Mouse (Mus musculus) natural killer cell, adult 2 months (primary cell): ENCODE data around the gene Lrp1.
"Not testable (repeated sequence)": the region's sequence is repeated elsewhere in the genome, so short reads cannot be mapped to it uniquely, and the experiment has no call there.

Experiments
- DNase-seq, 2 experiments: peaks; one replicate each; pipeline ENCODE4 v3.0.0; 2022; ENCODE audit warnings: low spot score in 2 of 2

Gene Lrp1

DNA sequence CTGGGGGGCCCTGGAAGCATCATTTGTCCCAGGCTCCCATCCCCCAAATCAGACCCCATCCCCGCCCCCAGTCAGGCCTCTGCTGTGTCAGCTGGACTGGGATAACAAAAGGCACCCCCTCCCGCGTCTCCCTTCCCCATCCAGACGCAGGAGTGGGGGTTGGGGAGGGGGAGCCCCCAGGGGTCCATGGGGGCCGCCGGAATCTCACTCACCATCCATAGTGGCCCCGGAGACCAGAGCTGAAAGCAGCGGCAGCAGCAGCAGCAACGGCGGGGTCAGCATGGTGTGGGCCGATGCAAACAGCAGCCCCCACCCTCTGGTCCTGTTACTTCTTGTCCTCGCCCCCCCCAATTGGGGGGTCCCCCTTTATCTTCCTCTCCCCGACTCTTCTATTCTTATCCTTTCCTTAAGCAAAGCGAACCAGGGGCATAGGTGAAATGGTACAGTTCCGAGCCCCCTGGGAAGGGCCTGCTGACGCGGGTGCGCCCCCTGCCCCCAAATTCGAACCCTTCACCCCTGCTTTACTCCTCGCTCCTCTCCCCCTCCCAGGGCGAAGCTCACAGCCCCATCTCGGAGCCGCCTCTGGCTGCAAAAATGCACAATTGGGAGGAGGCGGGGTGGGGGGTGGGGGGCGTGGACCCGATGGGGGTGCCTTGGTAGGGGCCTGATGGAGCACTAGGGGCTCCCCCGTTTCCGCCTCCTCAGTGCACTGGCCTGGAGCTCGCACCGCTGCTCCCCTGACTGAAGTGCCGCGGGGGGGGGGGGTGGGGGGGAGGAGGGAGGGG, at the start of gene Lrp1:
Gene Lrp1, minus strand, starts transcription at position 743 of the 785 bp plus-strand sequence.
- DNase-seq, result no peak

DNA sequence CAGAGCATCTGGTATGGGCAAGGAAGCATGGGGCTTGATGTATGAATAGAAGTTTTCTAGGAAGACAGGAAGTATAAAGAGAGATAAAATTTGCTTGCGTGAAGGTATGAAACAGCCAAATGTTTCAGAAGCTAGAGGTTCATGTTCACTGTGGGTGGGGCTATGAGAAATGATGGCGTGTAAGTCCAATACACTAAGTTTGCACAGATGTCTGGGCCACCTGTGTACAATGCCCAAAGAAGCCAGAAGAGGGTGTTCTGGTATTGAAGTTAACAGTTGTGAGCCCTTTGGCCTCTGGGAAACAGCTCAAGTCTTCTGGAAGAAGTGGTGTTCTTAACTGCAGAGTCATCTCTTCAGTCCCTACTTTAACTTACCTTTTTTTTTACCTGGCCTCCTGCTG, 49.2 kb upstream of the Lrp1 start:
- no peak for DNase-seq

DNA sequence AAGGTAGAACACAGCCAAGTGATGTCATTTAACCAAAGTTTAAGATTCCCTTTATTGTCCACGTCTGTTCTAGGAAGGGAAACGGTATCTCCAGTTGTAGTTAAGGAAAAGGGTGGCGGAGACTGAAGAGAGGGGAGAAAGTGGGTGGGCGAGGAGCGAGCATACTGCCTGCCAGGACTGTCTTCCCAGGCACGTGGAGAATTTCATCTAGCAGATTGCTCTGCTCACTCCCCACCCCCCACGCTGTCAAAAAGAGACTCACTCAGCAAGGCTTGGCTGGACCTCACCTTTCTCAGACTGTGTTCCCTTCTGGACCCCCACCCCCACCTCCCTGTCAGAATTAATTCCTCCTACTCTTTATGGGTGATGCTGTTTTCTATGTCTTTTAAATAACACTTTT, 48.2 kb upstream of the Lrp1 start:
- no peak for DNase-seq

DNA sequence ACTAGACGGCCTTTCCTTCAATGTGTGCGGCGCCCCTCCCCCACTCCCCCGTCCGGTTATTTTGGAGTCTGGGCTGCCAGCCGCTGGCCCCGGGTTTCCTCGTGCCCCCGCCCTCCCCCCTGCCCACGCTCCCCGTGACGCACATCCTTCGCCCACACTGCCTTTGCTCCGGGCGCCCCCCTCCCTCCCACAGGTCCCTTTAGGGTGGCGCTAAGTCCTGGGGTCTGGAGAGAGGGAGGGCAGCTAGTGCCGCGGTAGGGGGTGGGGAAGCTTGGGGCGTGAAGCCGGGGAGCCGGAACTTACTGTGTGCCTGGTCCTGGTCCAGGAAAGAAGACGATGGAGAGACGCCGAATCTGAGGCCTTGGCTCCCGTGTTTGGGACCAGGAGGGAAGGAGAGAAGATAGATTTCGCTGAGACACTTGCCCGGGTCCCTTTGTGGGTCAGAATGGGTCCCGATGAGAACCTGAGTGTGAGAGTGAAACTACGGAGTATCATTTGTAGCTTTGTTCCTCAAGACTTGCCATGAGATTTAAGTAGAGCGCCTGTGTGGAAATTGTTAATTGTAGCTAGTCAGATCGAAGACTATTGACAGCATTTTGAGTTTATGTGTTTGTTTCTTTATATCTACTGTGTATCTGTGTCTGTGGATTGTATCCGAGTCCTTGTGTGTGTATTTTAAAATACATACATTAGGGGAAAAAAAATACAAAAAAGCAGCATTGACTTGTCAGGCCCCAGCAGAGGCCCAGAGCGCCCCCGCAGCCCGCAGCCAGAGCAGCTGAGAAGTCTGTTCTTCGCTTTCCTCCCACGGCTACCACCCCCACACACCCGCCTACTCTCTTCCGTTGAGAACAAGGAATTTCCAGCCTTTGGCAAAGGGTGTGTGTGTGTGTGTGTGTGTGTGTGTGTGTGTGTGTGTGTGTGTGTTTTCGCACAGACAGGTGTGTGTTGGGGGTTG, 47.4 kb upstream of the Lrp1 start, which contains the start of gene Nab2:
Gene Nab2, minus strand, starts transcription at position 476 of the 958 bp plus-strand sequence.
- peak; percentile 88 to 90 for DNase-seq

GRCm38 (mm10) chr10:127667269-127668092, 46.5 kb upstream of the Lrp1 start:
- DNase-seq, result peak; percentile 82 to 83

DNA sequence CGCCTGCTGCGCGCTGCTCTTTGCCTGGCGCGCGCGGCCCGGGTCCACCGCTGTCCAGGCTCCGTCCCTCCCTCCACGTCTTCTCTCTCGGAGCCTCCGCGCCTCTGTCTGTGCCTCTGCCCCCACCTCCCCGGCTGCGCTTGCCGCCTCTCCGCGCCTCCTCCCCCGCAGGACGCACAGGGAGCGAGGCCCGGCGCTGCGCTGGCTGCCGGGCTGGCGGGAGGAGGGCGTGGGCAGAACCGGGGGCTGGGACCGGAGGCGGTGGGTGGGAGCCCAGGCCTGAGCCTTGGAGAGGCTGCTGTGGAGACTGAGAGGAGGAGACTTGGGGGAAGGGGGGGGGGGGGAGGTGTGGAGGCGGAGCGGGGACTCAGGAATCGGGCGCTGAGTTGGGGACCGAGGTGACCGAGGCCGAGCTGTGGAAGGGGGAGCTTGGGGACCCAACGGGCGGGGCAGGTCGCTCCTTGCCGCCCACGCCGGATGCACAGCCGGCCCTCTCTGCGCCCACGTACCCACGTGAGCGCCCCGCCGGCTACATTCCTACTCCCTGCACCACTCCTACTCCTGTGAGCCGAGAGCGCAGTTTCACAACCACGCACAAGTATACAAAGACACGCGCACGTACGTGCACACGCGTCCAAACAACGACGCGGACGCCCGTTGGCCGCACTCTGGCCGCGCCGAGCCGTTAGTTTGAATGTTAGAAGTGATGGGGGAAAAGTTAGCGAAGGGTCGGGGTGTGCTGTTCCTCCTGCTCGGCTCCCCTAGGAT, 45.7 kb upstream of the Lrp1 start, which contains the start of gene Nemp1:
Gene Nemp1, plus strand, starts transcription at position 401 of the 768 bp plus-strand sequence.
- DNase-seq, result peak; percentile 72 to 80

DNA sequence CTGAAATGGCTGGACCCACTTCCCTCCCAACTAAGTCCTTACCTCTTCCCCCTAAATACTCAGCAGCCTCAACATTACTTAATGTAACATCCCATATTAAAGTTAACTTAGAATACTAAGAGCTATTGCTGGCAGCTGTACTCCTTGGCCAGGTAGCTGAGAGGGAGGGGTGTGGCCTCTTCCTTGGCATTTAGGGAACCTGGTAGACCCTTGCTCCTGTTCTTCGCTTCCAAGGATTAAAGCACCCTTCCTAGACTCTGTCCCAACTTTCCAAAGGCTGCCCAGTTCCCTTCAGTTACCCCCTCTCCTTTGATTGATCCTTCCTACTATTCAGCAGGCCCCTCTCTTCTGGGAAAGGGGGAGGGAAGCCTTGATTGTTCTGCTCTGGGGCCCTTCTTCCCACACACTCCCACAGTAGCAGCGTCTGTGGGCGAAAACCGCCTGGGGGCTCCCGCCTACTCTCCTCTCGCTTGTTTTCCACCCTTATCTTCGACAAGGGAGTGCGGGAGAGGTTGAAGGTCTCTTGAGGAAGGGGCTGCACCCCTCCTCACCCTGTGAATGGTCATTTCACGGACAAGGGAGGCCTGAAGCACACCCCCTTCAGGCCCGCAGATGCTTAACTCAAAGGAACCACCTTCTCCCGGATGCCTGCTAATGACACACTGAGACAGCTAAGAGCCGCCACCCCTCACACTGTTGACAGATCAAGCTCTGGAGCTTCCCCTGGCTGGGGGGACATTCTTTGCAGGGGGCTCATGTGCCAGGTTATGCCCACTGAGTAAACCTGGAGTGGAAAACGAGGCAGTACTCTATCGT, 44.6 kb upstream of the Lrp1 start:
- peak in 1 of 2 experiments; percentile 38 for DNase-seq

DNA sequence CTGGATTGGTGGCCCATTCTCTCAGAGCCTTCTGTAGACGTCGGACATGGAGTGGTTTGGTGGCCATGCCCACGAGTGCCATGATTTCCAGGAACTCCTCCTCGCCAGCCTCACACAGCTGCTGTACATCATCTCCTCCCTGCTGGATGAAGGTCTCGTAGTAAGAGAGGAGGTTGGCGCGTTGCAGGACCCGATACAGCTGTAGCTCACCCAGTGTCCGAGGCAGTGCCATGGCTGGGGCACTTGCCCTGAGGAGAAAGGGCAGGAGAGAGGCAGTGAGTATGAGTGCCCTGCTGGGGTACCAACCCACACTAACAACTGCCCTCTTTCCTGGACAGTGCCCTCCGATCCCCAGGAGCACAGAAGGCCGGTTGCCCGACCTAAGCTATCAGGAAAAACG, 43.9 kb upstream of the Lrp1 start:
- DNase-seq, result no peak

GRCm38 (mm10) chr10:127664166-127664565, 43.2 kb upstream of the Lrp1 start:
- no peak for DNase-seq

DNA sequence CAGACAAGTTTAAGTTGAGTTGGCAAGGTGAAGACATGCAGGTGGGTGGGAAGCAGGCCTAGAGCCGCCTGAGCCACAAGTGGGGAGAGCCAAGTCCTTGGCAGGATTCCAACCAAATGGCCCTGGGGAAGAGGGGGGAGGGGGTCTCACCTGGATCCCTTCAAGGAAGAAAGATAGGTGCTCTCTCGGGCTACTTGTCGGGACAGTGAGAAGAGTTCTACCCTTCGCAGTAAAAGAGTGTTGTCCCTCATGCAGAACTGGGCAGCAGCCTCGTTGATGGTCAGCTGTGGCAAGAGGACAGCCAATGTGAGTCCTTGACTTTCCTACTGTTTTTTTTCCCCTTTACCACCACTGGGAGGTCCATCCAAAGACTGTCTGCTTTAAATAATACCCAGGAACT, 42.6 kb upstream of the Lrp1 start:
- no peak for DNase-seq

DNA sequence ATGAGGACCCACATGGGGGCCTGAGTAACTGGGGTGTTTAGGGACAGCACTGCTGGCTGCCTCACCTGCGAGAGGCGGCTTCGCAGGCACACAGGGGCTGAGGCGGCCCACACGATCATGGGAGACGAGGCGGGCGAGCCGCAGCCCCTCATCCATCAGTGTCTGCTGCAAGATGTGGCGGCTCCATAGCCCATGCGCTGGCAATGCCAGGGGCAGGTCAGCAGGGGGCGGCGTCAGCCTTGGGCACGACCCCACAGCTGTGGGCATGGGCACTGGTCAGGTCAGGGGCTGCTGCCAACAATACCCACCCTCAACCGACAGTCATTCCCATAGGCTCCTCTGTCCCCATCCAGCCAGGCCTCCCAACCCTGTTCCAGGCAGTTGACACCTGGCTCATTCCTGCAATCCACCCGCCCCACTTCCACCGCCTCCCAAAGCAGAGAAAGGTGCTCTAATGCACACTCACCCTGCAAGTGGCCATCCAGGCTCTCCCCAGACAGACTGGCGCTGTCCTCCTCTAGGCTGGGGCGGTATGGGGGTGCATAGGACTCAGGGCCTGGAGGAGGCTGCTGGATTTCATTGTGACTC, 41.8 kb upstream of the Lrp1 start:
- DNase-seq, result peak; percentile 22 to 51

DNA sequence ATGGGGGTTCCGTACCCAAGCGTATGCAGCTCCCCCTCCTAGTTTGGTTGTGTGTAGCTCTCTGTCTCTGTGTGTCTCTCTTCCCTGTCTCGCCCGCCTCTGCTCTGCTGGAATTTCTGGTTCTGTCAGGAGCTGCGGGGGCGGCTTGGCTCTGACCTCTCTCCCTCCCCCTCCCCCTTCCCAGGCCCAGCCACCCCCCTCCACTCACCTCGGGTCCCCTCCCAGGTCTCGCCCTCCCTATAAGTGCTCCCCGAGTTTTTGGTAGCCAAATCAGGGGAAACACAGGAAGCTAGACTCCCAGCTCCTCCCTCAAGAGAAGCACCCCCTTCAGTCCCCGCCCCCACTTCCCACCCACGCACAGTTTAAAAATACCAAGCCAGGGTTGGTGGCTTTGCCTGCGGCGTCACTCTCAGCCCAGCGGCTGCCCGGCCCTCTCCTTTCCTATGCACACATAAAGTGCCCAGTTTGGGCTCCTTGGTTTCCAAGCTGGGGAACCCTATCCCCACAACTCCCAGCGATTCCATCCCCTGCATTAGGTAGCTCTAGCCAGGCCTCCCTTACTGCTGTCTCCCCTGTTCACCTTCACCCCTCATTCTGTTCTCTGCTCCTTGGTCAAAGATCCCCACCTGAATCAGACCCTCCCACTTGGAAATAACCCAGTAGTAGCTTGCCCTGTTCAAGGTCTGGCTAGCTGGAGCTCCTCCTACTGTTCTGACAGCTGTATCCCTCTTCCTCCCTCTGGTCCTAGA, 41.1 kb upstream of the Lrp1 start:
- DNase-seq, result peak; percentile 53 to 56

DNA sequence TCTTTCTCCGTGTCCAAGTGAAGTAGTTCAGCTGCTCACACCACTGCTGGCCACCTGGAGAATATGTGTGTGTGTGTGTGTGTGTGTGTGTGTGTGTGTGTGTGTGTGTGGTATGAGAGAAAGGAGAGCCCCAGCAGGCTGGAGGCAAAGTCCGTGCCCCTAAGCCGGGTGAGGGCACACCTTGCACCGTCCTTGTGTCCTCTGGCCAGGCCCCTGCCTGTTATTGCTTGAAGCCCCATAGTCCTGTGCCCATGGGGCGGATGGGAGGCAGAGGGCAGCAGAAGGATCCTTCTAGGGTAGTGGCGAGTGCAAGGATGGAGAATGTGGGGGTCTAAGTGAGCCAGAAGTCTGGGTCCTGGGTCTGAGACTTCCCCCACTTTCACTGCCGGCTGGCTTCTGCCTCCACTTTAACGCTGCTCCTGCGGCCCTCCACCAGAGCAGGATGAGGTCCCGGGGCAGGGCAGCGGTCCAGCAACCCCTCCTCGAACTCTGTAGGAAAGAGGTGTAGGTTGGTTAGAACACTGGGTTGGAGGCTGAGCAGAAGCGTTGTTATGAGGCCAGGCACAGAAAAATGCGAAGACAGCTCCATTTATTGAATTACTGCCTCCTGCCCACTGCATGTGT, 40.5 kb upstream of the Lrp1 start:
- no peak for DNase-seq

- no peak for DNase-seq
Observed at GRCm38 (mm10) chr10:127659551-127659950, 38.6 kb upstream of the Lrp1 start.

DNA sequence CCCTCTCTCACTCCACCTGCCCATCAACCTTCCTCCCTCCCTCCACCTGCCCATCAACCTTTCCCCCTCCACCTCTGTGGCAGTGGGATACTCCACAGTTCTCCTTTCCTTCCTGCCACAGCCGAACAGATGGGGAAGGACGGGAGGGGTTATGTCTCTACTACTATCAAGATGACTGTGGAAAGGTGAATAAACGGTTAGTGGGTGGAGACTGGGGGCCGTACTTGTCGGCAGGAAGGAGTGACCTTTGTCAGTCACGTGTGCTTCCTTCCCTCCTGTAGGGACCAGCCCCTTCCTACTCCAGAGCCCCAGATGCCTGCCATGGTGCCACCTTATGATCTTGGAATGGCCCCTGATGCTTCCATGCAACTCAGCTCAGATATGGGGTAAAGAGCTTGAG, 37.1 kb upstream of the Lrp1 start:
- no peak for DNase-seq

DNA sequence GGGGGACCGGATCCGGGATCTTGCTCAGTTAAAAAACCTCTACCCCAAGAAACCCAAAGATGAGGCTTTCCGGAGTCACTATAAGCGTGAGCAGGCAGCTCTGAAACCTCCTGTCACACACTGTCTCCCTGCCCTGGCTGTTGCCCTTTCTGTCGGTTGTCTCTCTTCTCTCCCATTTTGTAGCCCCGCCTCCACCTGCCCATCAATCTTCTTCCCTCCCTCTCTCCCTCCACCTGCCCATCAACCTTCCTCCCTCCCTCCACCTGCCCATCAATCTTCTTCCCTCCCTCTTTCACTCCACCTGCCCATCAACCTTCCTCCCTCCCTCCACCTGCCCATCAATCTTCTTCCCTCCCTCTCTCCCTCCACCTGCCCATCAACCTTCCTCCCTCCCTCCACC, 36.7 kb upstream of the Lrp1 start:
- DNase-seq, result not testable (repeated sequence)

DNA sequence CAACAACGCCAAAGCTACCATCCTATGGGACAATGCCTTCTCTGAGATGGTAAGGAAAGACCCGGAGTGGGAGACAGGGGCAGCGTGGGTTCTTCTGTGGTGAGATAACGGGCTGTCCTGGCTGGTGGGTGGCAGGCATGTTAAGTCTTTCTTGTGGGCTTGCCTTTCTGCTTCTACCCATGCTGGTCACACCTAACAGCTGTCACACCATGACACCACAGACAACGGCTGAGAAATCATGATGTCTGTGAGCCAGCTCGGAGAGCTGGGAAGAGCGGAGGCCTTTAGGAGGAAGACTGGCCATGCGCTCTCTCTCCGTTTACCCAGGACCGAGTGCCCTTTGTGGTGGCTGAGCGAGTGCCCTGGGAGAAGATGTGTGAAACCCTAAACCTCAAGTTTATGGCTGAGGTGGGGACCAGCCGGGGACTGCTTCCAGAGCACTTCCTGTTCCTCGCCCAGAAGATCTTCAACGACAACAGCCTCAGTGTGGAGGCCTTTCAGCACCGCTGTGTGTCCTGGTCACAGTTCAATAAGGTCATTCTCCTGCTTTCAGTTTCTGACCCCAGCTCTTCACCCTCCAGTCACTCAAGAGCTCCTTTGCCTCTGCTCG, 34.1 kb upstream of the Lrp1 start:
- peak; percentile 65 to 80 for DNase-seq
